Mouse (Mus musculus) layer of hippocampus, adult 11-12 months (tissue): ENCODE data around the gene Ubl7.

Source experiments
- DNase-seq: peaks from one replicate; pipeline ENCODE4 v3.0.0; 2022; ENCODE audit warnings: low spot score

The Ubl7 gene

DNA sequence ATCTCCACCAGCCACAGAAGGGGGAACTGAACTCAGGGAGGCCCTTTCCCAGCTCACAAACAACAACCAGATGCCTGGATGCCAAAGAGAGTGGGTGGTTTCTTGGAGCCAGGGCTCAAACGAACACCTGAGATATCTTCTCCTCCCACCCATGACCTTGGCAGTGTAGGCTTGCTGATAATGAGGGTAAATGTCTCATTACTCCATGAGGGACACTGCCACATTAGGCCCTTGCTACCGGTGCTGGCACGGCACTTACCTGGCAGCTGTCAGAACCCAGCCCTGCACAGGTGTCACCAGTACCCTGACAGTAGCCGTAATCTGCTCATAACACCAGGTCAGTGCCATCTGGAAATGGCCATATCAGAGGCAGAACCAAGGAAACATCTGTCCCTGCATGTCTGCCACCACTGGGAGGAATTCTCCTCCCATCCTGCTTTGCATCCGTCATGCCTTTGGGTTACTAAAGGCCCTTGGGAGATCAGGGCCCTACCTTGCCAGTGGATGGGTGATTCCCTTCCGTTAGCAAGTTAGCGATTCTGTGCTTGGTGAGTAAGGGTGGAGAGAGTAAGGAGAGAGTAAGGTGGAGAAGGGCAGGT is 37.7 kb downstream of the Ubl7 start:
- DNase-seq, result no peak

DNA sequence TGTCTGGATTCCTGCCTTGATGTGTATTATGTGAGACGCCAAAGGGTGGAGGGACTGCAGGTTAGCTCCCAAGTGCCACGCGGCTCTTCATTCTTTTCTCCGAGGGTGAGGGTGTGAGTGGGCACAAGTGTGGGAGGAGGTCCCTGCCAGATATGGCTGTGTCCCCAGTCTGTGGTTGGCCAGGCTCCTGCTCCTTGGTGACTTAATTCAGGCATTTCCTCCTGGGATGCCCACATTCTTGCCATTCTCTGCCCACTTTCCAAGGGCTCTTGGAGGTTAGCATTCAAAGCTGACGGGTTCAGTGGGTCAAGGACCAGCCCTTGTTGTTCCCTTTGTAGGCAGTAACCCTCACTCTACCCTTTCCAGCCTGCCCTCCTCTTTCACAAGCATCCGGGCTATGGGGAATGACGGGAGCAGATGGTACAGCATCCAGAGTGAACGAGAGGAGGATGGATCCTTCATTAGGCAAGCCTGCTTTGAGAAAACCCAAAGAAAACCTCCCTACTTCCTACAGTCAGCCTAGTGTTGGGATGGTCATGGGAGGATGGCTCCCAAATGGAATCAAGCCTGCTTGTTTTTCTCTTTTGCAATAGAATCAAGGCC is 38.4 kb downstream of the Ubl7 start:
- DNase-seq, result no peak

DNA sequence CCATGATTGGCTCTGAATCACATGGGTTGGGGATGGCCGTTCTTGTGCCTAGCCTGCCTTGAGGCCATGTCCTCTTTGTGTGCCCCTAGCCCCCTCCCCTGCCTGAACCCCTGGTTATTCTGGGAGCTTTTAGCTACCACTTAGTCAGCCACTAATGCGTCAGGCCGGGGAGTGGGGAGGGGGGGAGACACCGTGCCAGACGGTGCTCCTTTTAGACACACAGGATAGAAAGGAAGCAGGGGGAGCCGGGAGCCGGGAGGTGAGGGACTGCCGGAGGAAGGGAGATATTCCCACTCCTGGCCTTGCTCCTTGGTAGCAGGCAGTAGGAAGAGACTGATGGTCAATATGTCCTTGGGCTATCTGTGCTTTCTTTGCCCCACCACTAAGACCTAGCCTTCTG is 39.1 kb downstream of the Ubl7 start:
- no peak for DNase-seq

DNA sequence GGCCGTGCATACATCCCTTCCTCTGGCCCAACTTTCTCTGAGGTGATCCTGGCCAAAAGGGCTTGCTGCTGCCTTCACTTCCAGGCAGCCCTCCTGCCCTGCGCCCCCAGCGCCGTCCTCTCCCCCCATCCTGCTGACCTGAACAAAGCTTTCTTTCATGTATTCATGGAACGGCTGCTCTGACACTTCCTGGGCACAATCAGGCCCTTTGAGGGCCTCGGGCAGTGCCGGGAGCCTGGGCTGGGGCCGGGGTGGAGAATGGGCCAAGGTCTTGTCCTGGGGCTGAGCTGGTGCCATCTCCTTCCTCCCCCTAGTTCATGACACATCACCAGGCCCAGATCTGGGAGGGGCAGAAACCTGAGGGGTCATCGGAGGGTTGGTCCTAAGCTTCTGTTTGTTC is 39.7 kb downstream of the Ubl7 start:
- DNase-seq, result peak; percentile 80

DNA sequence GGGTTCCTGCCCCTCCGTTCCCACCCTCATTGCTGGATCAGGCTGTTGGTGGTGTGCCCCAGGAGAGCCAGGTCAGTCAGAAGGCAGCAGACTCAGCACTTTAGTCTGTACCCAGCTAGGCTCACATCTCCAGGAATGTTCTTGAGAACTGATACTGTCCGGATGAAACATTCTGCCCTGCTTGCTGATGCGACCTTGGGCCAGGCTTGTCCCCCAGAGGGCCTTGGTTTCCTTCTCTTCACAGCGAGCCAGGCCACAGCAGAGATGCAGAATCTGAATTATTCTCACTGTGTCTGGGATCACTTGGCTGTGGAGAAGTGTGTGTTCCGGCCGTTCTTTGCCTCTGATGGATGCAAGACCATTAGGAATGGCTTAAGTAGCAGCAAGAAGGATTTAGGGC is 41.2 kb downstream of the Ubl7 start:
- DNase-seq, result no peak

DNA sequence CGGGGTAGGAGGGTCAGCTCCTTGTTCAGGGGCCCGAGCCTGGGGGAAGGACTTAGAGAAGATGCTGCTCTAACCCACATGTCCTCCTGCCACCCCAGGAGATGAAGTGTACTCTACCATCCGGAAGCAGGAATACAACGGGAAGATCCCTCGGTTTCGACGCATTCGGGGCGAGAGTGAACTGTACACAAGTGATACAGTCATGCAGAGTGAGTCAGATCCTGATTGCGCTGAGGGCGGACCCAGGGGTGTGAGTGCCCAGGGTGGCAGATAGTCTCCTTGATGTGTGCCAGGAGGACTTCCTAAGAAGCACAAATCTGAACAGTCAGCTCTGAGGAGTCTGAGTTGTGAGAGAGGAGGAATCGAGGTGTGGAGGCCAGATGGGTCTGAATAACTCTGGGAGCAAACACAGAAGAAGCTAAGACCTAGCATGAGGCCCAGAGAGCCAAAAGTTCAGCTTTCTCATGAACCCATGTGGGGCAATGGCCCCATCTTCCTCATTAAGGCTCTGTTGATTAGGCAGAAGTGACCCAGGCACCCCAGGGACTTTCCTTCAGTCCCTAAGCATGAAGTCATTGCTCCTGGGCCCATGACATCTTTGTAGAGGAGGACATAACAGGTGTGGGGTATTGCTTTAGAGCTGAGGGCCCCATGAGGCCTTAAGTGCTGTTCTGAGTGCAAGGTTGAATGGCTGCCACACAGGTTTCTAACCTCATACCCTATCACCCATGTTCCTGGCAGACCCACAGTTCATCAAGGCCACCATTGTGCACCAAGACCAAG is 44.4 kb downstream of the Ubl7 start:
- no peak for DNase-seq

DNA sequence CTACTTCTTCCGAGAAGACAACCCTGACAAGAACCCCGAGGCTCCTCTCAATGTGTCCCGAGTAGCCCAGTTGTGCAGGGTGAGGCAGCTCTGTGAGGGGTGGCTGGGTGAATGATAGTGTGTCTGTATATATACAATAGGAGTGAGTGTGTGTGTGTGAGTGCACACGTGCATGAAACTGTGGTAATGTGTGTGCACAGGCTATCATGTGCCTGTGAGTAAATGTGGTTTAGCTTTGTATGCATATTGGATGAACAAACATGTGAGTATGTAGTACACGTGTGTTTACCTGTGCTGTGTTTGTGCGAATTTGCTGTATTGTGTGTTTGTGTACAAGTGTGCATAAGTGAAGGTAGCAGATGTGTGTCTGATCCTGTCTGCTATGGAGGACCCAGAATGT is 45.0 kb downstream of the Ubl7 start:
- no peak for DNase-seq

DNA sequence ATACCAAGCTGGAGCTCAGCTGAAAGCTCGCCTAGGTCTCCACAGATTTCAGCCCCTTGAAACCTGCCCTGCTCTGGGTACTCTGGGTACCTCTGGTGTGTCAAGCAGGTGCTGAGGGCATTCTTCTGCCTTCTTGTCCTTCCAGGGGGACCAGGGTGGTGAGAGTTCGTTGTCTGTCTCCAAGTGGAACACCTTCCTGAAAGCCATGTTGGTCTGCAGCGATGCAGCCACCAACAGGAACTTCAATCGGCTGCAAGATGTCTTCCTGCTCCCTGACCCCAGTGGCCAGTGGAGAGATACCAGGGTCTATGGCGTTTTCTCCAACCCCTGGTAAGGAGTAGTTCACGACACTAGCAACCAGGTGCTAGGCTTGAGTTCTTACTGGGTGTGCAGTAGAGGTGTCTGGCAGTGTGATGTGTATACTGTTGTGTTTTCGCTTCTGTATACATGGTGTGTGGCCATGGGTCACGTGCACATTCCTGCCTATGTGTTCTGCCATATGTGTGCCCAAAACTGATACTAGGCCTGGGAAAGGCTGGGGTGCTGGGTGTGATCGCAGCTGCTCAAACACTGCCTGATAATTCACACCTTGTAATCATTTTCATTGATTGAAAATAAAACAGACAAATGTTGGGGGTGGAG is 45.5 kb downstream of the Ubl7 start:
- DNase-seq, result no peak

DNA sequence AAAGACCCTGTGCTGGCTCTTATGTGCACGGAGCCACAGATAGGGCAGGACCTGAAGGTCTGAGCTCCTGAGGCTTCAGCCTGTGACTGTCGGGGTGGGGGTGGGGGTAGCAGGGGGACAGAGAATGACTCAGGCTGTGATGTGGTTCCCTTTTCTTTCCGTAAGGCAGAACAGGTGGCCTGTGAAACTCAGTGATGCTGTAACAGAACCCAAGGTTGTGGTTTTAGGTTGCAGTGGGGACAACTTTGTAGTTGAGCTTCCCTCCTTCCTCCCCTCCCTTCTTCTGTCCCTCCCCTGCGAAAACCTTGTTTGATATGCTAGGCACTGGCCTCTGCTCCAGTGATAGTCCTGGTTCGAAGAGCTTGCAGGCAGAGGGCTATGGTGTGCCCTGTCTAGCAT is 46.1 kb downstream of the Ubl7 start:
- no peak for DNase-seq

DNA sequence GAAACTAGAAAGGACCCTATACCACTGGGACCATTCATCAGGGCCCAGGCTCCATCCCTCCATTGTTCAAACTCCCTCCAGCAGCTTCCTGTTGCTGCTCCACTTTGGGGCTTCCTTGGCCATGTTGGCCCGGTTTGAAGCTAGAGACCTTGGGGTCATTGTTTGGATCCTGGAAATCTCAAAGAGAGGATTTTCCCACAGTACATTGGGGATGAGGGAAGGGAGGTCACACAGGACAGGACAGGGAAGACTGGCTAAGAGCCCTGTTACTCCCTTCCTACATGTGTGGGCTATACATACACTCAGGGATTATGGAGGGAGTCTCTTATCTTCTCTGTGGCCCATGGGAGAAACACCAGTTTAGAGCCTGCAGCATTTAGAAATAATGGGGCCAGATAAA is 47.8 kb downstream of the Ubl7 start:
- DNase-seq, result no peak

DNA sequence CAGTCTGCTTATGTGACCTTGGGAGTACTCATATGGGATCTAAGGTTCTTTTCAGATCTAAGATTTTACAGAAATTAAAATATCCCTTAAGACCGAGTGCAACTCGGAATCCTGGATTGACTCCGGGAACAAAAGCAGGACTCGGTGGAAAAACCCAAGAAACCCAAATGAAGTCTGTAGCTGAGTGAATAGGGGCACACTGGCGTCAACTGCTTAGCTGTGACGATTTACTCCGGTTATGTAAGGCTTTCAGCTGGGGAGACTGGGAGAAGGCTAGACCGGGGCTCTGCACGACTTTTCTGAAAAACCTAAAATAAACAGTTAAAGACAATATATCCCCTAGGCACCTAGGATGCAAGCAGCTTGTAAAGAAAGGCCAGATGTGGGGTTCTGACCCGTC is 48.6 kb downstream of the Ubl7 start:
- no peak for DNase-seq

DNA sequence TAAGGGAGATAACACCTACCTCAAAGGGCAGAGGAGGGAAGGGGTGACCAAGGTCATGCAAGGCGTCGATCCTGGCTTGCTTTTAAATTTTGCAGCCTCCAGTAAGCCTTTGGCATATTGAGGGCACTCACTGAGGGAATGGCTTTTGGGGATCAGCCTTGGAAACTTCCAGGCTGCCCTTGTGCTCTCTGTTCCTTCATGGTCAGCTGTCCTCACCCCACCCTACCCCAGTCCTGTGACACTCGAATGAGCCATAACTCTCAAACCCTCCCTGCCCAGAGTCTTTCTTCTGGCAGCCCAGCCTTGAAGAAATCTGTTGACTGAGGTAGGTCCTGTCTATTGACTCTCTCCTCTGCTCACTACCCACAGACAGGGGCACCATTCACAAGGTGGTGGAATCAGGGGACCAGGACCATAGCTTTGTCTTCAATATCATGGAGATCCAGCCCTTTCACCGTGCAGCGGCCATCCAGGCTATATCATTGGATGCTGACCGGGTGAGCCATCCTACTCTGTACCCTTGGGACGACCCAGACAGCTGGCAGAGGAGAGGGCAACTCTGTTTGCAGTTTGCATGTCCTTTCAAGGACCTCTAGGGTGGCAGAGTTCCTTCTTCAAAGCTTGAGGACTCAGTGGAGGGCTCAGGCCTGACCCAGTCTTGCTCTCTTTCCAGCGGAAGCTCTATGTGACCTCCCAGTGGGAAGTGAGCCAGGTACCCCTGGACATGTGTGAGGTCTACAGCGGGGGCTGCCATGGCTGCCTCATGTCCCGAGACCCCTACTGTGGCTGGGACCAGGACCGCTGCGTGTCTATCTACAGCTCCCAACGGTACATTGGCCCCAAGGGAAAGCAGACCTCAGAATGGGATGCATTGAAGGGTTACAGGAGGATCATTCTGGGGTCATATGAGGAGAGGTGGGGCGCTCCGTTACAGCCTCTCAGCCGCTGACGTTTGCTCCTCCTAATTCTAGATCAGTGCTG is 49.4 kb downstream of the Ubl7 start:
- no peak for DNase-seq

DNA sequence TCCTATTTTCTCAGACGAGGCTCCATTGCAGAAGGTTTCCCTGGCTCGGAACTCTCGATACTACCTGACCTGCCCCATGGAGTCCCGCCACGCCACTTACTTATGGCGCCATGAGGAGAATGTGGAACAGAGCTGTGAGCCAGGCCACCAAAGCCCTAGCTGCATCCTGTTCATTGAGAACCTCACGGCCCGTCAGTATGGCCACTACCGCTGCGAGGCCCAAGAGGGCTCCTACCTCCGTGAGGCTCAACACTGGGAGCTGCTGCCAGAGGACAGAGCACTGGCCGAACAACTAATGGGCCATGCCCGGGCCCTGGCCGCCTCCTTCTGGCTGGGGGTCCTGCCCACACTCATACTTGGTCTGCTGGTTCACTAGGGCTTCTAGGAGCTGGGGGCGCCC is 50.4 kb downstream of the Ubl7 start:
- no peak for DNase-seq

DNA sequence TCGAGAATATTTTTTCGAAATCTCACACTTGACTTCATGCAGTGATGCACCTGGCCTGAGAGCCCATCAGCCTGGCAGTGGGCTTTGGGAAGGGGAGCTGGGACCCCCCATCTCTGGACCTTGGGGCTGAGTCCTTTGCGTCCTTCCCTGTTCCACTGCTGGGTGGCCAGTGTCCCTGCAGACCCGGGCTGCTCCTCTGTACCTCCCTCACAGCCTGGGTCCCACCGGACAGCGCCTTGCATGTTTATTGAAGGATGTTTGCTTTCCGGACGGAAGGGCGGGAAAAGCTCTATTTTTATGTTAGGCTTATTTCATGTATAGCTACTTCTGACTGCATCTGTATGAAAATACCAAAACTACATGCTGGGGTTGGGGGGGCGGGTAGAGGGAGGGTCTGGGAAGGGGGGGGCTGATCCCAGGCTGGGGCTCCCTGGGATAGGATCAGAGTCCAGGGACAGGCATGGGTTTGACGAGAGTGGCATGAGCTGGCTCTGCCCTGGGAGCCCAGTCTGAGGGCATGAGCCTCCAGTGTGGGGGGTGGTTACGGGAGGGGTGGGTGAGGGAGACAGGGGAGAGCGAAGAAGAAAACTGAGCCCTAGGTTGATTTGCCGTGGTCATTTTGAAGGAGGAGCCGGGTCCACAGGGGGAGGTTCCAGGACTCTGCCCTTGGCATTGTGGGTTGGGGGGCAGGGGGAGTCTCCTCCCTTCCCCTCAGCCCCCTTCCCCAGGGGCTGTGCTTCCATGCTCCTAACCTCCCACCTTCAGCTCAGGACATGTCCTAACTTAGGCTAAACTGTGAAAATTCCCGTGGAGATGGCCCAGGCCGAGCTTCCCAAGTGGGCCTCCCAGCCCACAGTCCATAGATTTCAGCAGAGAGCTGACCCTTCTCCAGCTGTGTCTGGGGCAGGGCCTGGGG is 51.3 kb downstream of the Ubl7 start:
- DNase-seq, result no peak

DNA sequence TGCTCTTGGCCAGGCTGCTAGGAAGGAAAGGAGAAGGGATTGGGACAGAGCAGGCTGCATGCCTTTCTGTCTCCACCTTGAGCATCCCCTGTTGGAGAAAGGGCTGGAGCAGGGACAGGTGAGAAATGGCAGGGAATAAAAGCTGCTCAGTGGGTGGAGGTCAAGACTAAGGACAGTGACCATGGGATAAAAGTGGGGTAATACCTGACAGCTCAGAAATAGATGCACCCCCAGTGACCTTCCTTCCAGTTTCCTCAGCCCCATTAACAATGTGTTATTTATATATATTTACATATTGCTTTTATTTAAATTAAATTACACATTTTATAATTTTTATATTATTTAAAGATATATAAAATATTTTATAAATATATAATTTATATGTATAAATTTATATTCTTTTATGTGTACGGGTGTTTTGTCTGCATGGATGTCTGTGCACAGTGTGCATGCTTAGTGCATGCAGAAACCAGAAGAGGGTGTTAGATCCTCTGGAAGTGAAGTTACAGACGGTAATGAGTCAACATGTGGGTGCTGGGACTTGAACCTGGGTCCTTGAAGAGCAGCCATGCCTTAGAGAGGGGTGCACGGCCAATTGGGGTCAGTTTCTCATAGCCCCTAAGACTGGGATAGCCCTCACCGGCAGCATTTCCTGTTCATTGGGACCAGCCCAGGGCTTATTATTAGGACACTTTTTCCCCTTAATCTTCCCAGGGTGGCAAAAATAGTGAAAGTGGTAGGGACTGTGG is 52.6 kb downstream of the Ubl7 start:
- no peak for DNase-seq

DNA sequence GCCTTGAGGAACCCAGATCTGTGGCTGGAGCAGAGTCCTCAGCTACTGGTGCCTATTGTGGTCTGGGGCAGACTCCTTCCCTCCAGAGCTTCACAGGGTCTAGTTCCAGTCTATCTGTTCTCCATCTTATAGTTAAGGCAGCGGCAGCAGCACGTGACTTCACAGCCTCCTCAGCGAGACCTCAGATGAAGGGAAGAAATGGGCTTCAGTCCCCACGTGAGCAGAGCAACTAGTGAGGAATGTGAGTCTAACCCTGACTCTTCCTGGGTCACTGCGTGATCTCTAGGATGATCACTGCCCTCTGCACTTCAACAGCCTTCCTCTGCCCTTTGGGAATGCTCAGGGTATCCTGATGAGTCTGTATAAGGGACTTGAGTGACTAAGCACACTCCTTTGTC is 53.2 kb downstream of the Ubl7 start:
- no peak for DNase-seq

DNA sequence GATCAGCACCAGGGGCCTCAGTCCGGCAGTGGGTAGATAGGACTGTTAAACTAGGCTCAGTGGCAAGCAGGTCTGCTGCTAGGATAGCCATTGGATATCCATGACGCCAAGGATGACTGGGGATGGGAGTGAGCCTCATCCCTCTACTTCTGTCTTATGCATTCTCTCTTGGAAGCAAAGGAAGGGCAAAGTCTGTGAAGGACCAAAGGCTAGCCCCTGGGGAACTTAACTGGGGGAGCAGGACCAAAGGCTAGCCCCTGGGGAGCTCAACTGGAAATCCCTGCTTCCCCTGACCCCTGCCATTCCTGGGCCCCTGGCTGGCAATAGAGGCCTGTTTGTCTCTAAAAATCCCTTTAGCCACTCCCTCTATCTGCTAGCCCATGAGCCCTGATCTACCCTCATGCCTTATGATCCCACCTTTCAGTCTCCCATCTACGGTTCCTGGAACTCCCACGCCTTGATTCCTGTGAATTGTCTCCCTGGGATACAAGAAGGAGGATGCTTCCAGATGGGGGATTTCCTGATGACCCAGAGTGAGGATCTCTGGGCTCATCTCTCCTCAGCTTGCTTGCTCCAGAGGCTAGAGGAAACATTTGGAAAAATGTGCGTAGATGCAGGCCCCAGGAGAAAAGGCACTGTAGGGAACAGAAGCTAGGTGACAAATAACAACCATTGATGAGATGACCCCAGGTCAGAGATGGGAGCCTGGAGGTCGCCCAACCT is 53.9 kb downstream of the Ubl7 start:
- DNase-seq, result no peak

DNA sequence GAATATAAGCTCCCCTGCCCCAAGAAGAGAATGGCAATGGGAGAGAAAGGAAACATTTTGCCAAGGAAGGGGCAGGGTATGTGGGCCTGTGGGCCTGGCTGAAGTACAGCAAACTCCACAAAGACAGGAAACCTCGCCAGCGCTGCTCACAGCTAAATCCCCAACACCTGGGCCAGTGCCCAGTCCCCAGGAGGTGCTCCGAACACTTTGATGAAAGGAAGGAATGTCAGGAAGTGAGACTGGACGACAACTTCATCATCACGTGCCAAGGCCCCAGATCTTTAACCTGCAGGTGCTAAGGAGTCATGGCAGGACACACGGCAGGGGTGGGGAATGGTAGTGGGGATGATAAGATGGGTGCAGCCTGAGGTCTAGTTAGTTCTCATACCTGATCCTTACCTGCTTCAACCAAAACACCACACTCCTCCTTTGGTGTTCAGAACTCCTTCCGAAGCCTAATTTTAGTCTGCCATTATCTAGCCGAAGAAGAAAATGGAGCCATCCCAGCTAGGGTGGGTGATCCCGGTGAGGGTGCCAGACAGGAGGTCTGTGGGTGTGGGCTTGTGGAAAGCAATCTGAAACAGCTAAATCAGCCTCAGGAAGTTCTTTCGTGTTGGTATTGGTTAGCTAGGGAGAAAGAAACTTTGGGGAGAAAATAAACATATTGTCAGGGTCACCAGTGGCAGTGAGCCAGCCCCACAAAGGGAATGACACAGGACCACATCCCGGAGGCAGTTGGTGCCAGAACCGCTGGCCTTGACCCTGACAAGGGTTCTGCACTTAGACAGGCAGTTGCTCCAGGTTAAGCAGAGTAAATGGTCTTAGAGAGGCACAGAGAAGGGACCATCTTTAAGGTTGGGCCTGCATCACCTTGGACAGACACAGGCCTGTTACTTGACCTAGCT is 54.8 kb downstream of the Ubl7 start:
- no peak for DNase-seq
